Mouse (Mus musculus): ENCODE measurements around the gene Cxcl16.

Cxcl16 gene

DNA sequence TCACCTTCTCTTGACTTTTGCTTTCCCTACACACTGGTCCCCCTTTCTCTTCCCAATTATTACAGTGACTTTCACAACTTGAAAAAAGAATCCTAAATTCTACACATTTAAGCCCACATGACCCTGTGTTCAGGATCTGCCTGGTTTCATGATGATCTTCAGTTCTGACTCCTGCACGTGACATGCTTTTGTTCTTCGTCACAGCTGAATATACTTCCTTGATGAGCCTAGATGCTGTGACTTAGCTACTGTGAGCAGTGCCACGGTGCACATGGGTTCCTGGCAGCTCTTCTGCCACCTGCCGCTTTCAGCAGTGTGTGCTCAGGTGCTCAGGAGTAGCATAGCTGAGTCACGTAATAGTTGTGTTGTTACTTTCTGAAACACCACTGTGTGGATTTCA lies 47.2 kb downstream of the Cxcl16 start:
- DNase-seq (ENCODE audit: low spot score), result no peak

DNA sequence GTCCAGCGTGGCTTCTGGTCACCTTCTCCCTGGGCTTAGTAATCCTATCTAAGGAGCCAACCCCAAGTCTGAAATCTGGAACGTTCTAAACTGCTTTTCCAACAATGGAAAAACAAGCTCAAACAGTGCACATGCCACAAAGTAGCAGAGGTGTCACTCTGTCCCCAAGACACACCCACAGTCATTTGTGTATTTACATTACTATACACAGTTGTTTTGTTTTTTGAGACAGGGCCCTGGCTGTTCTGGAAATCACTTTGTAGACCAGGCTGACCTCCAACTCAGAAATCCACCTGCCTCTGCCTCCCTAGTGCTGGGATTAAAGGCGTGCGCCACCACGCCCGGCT lies 49.5 kb downstream of the Cxcl16 start:
- no peak for DNase-seq (ENCODE audit: low spot score)

DNA sequence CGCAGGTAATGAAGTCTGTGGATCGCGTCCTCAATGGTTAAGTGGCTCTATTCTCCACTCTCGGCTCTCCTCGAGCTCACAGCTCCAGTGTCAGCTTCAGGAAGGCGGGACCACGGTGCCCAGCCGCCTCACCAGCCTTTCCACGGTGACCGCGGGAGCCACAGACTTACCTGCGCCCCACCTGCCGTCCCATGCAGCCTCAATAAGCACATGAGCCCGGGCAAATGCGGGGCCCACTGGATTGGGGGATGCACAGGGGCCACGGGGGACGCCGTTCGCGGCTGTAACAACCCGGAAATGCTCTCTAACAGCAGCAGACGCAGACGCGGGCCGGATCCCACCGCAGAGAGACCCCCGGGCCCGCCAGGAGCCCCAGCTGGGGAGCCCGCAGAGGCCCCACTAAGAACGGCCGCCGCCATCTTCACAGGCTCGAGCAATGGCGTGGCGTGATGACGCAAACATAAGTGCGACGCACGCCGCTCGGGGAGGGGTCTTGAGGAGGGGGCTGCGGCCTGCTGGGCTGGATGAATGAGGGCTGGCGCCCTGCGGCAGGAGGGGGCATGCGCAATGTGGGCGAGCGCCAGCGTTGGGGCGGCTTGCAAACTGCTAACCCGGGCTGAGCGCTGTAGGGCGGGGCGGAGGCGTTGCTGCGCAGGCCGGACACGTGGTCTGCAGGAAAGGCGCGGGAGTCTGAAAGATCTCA lies 50.0 kb downstream of the Cxcl16 start, which contains the start of gene Pelp1:
Pelp1 (minus strand) TSS at position 438 of the 703 bp plus-strand sequence.
- peak; percentile 84 for DNase-seq (ENCODE audit: low spot score)

All from urinary bladder, postnatal 25 days (tissue).